Mouse (Mus musculus) hindbrain, embryonic 14.5 days (tissue): ENCODE data around the gene Ccnt1. TPM values are rescaled to one million over a fixed set of nuclear protein-coding genes. Genes with fewer than 3 reads are reported as not detected.

Source experiments
- ATAC-seq: fragments of 200-750 bp; cut with Nextera tagmentation; 2 replicates; pipeline ENCODE4 v1.8.0; 2017; ENCODE audit warnings: moderate number of reproducible peaks, mild to moderate bottlenecking, moderate TSS enrichment, moderate library complexity; ENCODE audit not compliant: low FRiP score
- DNase-seq: peaks from one replicate; pipeline ENCODE4 v3.0.0-alpha.2; 2015; ENCODE audit warnings: low spot score
- H3K27ac ChIP-seq: fragments of 300-500 bp; sonication (generic); 2 replicates; pipeline ENCODE4 v1.5.1; 2014; ENCODE audit warnings: mild to moderate bottlenecking, moderate library complexity
- H3K27me3 ChIP-seq: fragments of 300-500 bp; sonication (generic); 2 replicates; pipeline ENCODE4 v1.6.1; 2014; ENCODE audit warnings: mild to moderate bottlenecking, low read length, mixed read lengths; ENCODE audit not compliant: control insufficient read depth, insufficient read depth
- H3K36me3 ChIP-seq: fragments of 300-500 bp; sonication (generic); replicated peaks from 2 replicates; pipeline ENCODE4 v1.6.1; 2014; ENCODE audit not compliant: control insufficient read depth, insufficient read depth
- H3K4me1 ChIP-seq: fragments of 300-500 bp; sonication (generic); replicated peaks from 2 replicates; pipeline ENCODE4 v1.6.1; 2014; ENCODE audit warnings: antibody characterized with exemption, low read length, mixed read lengths; ENCODE audit not compliant: control insufficient read depth, insufficient read depth
- H3K4me2 ChIP-seq: fragments of 300-500 bp; sonication (generic); replicated peaks from 2 replicates; pipeline ENCODE4 v1.6.1; 2014; ENCODE audit warnings: mild to moderate bottlenecking, moderate library complexity
- H3K4me3 ChIP-seq: fragments of 300-500 bp; sonication (generic); replicated peaks from 2 replicates; pipeline ENCODE4 v1.5.1; 2014; ENCODE audit warnings: mild to moderate bottlenecking, low read length
- H3K9ac ChIP-seq: fragments of 300-500 bp; sonication (generic); 2 replicates; pipeline ENCODE4 v1.6.1; 2014
- H3K9me3 ChIP-seq: fragments of 300-500 bp; sonication (generic); 2 replicates; pipeline ENCODE4 v1.6.1; 2016; ENCODE audit warnings: low read length; ENCODE audit not compliant: control insufficient read depth
- WGBS: fragments of 180-500 bp; shearing (Covaris S2); extraction: QIAGEN DNeasy Blood & Tissue Kit; methylation state at CpG from one replicate; pipeline ENCODE4 v1.1.7; 2014; 5-methylcytosine and 5-hydroxymethylcytosine counted together
- polyA plus RNA-seq: library from polyadenylated mRNA; unstranded; fragments of >200 nt; fragmentation: Nextera tagmentation; extraction: Ambion mirVana; gene quantifications from 2 replicates; pipeline ENCODE4 v1.2.1, GENCODE M21; 2014

The Ccnt1 gene
- polyA plus RNA-seq, 1 experiment from 2014 or later, result 59.8 TPM

- H3K9me3 ChIP-seq, result no peaks in the 10 kb centered on the region
- DNase-seq (no peak), ATAC-seq (peak; percentile 39)
- H3K4me1 ChIP-seq, result peaks cover 22% of the 10 kb centered on the region
- peak overlapping the region; percentile 77 for H3K27ac ChIP-seq
- 2% methylated on average over 8 of the region's 26 CpGs for WGBS
- H3K4me2 ChIP-seq, result peak overlapping the region; percentile 95
- peak overlapping the region; percentile 57 for H3K4me3 ChIP-seq
- H3K9ac ChIP-seq, result peak overlapping the region; percentile 89
- no peaks in the 10 kb centered on the region for H3K27me3 ChIP-seq
- peaks cover 12% of the 10 kb centered on the region for H3K36me3 ChIP-seq
Measured at GRCm38 (mm10) chr15:98608784-98609250, 38.1 kb upstream of the Ccnt1 start.

- ATAC-seq, result 0 out of 2 replicates have a peak, but pooled peaks have one; percentile 1
- Histone ChIP-seq H3K4me1 (peaks cover 25% of the 10 kb centered on the region), H3K4me3 (peak overlapping the region; percentile 57), H3K27ac (peak overlapping the region; percentile 77; the same call in 1 of the 2 replicates), H3K36me3 (peaks cover 18% of the 10 kb centered on the region), H3K27me3 (no peaks in the 10 kb centered on the region), H3K9me3 (no peaks in the 10 kb centered on the region), H3K4me2 (peak overlapping the region; percentile 95), H3K9ac (peak overlapping the region; percentile 89)
- WGBS, result 10% methylated on average over 8 of the region's 10 CpGs
- DNase-seq, result no peak
Measured at GRCm38 (mm10) chr15:98608058-98608783, 37.5 kb upstream of the Ccnt1 start.

DNA sequence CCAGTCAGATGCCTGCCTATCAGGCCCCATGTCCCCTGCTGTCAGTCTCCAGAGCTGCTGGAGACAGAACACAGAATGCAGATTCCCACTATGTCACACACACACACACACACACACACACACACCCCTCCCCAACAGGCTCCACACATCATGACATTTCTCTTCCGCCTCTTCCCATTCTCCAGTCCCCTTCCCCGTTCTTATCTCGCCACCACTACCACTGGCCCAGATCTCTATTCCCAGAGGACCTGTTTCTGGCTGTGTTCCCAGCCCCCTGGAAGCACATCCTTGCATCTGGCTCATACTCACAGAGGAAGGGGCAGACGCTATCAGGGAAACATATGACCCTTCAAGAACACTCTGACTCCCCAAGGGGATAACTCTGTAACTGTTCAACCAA, 36.8 kb upstream of the Ccnt1 start:
- peak overlapping the region; percentile 95 for H3K4me2 ChIP-seq
- WGBS, result 10% methylated on average over 4 of the region's 4 CpGs
- no peak for DNase-seq
- no peaks in the 10 kb centered on the region for H3K9me3 ChIP-seq
- peaks cover 32% of the 10 kb centered on the region for H3K4me1 ChIP-seq
- peak overlapping the region; percentile 89; the same call in 1 of the 2 replicates for H3K9ac ChIP-seq
- H3K4me3 ChIP-seq, result peak overlapping the region; percentile 57; the same call in 1 of the 2 replicates
- H3K27me3 ChIP-seq, result no peaks in the 10 kb centered on the region
- ATAC-seq, result no peak
- H3K27ac ChIP-seq, result no peak overlapping the region
- H3K36me3 ChIP-seq, result peaks cover 25% of the 10 kb centered on the region

- Histone ChIP-seq H3K27ac (no peak overlapping the region), H3K9ac (peak overlapping the region; percentile 28; the same call in 1 of the 2 replicates), H3K4me3 (no peak overlapping the region), H3K9me3 (no peaks in the 10 kb centered on the region), H3K4me2 (peak overlapping the region; percentile 95; the same call in 1 of the 2 replicates), H3K36me3 (peaks cover 26% of the 10 kb centered on the region), H3K27me3 (no peaks in the 10 kb centered on the region), H3K4me1 (peaks cover 38% of the 10 kb centered on the region)
- ATAC-seq, result no peak
- no peak for DNase-seq
- 66% methylated on average over 9 of the region's 9 CpGs for WGBS
Measured at GRCm38 (mm10) chr15:98606739-98607138, 36.0 kb upstream of the Ccnt1 start.

DNA sequence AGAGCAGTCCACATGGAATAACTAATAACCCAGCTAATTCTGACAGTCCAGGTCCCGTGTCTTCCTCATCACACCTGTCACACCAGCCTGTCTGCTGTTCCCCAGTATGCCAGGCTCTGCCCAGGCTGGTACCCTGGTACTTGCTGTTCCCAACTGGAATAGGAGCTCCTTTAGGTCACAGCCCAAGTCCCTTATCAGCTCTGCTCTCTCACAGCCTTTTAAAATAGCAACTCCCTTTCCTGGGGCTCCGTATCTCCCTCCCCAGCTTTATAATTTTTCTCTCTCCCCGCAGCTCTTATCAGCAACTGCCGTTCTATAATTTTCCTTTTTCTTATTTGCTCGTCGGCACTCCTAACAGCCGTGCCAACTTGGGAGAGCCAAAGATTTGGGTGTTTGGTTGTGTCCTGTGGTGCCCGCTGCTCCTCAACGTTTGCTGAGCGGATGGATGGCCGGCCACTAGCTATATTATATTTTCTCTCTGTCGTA, 35.4 kb upstream of the Ccnt1 start:
- no peaks in the 10 kb centered on the region for H3K9me3 ChIP-seq
- H3K27ac ChIP-seq, result no peak overlapping the region
- H3K4me2 ChIP-seq, result no peak overlapping the region
- no peaks in the 10 kb centered on the region for H3K27me3 ChIP-seq
- H3K36me3 ChIP-seq, result peaks cover 32% of the 10 kb centered on the region
- no peak overlapping the region for H3K9ac ChIP-seq
- no peak overlapping the region for H3K4me3 ChIP-seq
- peaks cover 38% of the 10 kb centered on the region for H3K4me1 ChIP-seq
- ATAC-seq (no peak), DNase-seq (no peak)
- WGBS, result 91% methylated on average over 12 of the region's 12 CpGs

- DNase-seq (no peak), ATAC-seq (no peak)
- Histone ChIP-seq H3K9ac (no peak overlapping the region), H3K9me3 (no peaks in the 10 kb centered on the region), H3K36me3 (peaks cover 51% of the 10 kb centered on the region), H3K27ac (no peak overlapping the region), H3K4me1 (peaks cover 38% of the 10 kb centered on the region), H3K4me2 (no peak overlapping the region), H3K4me3 (no peak overlapping the region), H3K27me3 (no peaks in the 10 kb centered on the region)
- 92% methylated on average over 24 of the region's 24 CpGs for WGBS
Measured at GRCm38 (mm10) chr15:98604041-98604575, 33.4 kb upstream of the Ccnt1 start.

GRCm38 (mm10) chr15:98602921-98603458, 32.3 kb upstream of the Ccnt1 start:
- ATAC-seq, result no peak
- Histone ChIP-seq H3K27ac (no peak overlapping the region), H3K9ac (no peak overlapping the region), H3K27me3 (no peaks in the 10 kb centered on the region), H3K4me2 (peak overlapping the region; percentile 25; the same call in 1 of the 2 replicates), H3K4me1 (peaks cover 30% of the 10 kb centered on the region), H3K4me3 (no peak overlapping the region), H3K9me3 (no peaks in the 10 kb centered on the region), H3K36me3 (peaks cover 62% of the 10 kb centered on the region)
- DNase-seq, result no peak
- WGBS, result 70% methylated on average over 4 of the region's 4 CpGs

GRCm38 (mm10) chr15:98602191-98602881, 31.6 kb upstream of the Ccnt1 start:
- Histone ChIP-seq H3K4me3 (no peak overlapping the region), H3K27ac (no peak overlapping the region), H3K36me3 (peaks cover 68% of the 10 kb centered on the region), H3K27me3 (no peaks in the 10 kb centered on the region), H3K4me1 (peaks cover 23% of the 10 kb centered on the region), H3K4me2 (peak overlapping the region; percentile 25; the same call in 1 of the 2 replicates), H3K9ac (no peak overlapping the region), H3K9me3 (no peaks in the 10 kb centered on the region)
- WGBS, result 64% methylated on average over 13 of the region's 13 CpGs
- ATAC-seq, result no peak
- no peak for DNase-seq

DNA sequence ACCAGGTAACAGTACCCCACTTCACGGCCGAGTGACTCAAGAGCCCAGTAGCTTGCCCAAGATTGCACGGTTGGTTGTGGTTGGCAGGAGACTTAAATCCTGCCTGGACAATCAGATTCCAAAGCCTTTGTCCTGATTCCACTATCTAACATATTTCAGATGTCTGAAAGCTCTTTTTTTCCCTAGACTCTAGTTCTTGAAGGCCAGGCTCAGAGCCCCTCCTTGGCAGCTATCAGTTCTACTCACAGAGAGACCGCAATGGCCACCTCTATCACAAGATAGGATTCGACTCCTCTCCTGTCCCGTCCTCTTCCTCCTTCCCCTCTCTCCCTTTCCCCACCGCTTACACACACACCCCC, 31.1 kb upstream of the Ccnt1 start:
- Histone ChIP-seq H3K9ac (no peak overlapping the region), H3K4me2 (peak overlapping the region; percentile 0; the same call in 1 of the 2 replicates), H3K9me3 (no peaks in the 10 kb centered on the region), H3K4me1 (peaks cover 18% of the 10 kb centered on the region), H3K36me3 (peaks cover 74% of the 10 kb centered on the region), H3K27me3 (no peaks in the 10 kb centered on the region), H3K4me3 (no peak overlapping the region), H3K27ac (no peak overlapping the region)
- 78% methylated on average over 7 of the region's 7 CpGs for WGBS
- DNase-seq (no peak), ATAC-seq (no peak)
